Mouse (Mus musculus) hindbrain, embryonic 10.5 days (tissue): ENCODE measurements around the gene Tbcb. TPM values are rescaled to one million over a fixed set of nuclear protein-coding genes. Genes with fewer than 3 reads are reported as not detected.
"Not testable (repeated sequence)": the region's sequence is repeated elsewhere in the genome, so short reads cannot be mapped to it uniquely, and the experiment has no call there.

Experiments
- DNase-seq: peaks from one replicate; pipeline ENCODE4 v3.0.0-alpha.2; 2017; ENCODE audit warnings: low spot score
- H3K27ac ChIP-seq: fragments of 300-500 bp; sonication (generic); 2 replicates; pipeline ENCODE4 v1.5.1; 2016; ENCODE audit warnings: mild to moderate bottlenecking, moderate library complexity
- H3K27me3 ChIP-seq: fragments of 300-500 bp; sonication (generic); 2 replicates; pipeline ENCODE4 v1.6.1; 2016; ENCODE audit warnings: mild to moderate bottlenecking; ENCODE audit not compliant: poor library complexity, insufficient read depth, severe bottlenecking
- H3K36me3 ChIP-seq: fragments of 300-500 bp; sonication (generic); 2 replicates; pipeline ENCODE4 v1.6.1; 2016; ENCODE audit warnings: mild to moderate bottlenecking, moderate library complexity
- H3K4me1 ChIP-seq: fragments of 300-500 bp; sonication (generic); replicated peaks from 2 replicates; pipeline ENCODE4 v1.6.1; 2016; ENCODE audit warnings: mild to moderate bottlenecking
- H3K4me3 ChIP-seq: fragments of 300-500 bp; sonication (generic); 2 replicates; pipeline ENCODE4 v1.5.1; 2016; ENCODE audit warnings: mild to moderate bottlenecking, moderate library complexity
- H3K9me3 ChIP-seq: fragments of 300-500 bp; sonication (generic); 2 replicates; pipeline ENCODE4 v1.6.1; 2016; ENCODE audit warnings: mild to moderate bottlenecking, moderate library complexity
- WGBS: fragments of 180-500 bp; shearing (Covaris S2); methylation state at CpG from one replicate; pipeline ENCODE4 v1.1.7; 2016; 5-methylcytosine and 5-hydroxymethylcytosine counted together
- polyA plus RNA-seq: library from polyadenylated mRNA; unstranded; fragments of >200 nt; fragmentation: Nextera tagmentation; extraction: Ambion mirVana; gene quantifications from 2 replicates; pipeline ENCODE4 v1.2.1, GENCODE M21; 2016

Gene Tbcb
- polyA plus RNA-seq, 1 experiment from 2014 or later = 312 TPM

GRCm38 (mm10) chr7:30251956-30252954 is 20.2 kb upstream of the Tbcb start:
- Histone ChIP-seq H3K27ac (no peak overlapping the region), H3K4me3 (no peak overlapping the region), H3K27me3 (no peaks in the 10 kb centered on the region), H3K36me3 (peaks cover 88% of the 10 kb centered on the region), H3K9me3 (no peaks in the 10 kb centered on the region), H3K4me1 (no peaks in the 10 kb centered on the region)
- WGBS = 89% methylated on average over 12 of the region's 12 CpGs
- no peak for DNase-seq

GRCm38 (mm10) chr7:30237374-30237773 is 5.3 kb upstream of the Tbcb start:
- peaks cover 59% of the 10 kb centered on the region for H3K36me3 ChIP-seq
- H3K27me3 ChIP-seq, H3K4me3 ChIP-seq, DNase-seq, H3K27ac ChIP-seq, H3K9me3 ChIP-seq: not testable (repeated sequence)
- H3K4me1 ChIP-seq = peaks cover 15% of the 10 kb centered on the region
- WGBS = 89% methylated on average over 3 of the region's 3 CpGs

DNA sequence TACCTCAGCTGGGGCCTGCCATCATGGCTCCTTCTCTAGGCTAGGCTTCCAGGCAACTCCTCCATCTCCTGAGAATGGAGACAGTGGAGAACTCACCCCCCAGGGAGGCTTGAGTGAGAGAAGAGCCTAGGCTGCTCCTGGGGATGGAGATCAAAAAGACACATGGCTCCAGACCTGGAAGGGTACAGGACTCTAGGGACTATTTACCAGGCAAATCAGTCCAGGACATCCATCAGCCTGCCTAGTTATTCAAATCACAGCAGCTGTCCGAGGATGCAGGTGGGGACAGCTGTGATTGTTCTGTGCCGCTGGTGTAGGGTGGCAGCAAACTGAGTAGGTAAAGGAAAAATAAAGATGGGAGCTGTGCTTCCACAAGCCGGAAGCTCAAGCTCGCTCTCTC is 3.6 kb upstream of the Tbcb start, which contains the start of gene Ovol3:
Gene Ovol3 (minus strand): TSS at position 101 of the 400 bp plus-strand sequence.
- Histone ChIP-seq H3K4me3 (no peak within 1 kb of the TSS), H3K27me3 (no peaks in the 10 kb centered on the region), H3K27ac (no peak within 1 kb of the TSS), H3K9me3 (no peaks in the 10 kb centered on the region), H3K36me3 (peaks cover 42% of the 10 kb centered on the region), H3K4me1 (peaks cover 22% of the 10 kb centered on the region)
- 85% methylated on average over 4 of the region's 4 CpGs for WGBS
- no peak for DNase-seq

- Histone ChIP-seq H3K4me3 (no peak overlapping the region), H3K9me3 (no peaks in the 10 kb centered on the region), H3K4me1 (peaks cover 25% of the 10 kb centered on the region), H3K27ac (no peak overlapping the region), H3K27me3 (no peaks in the 10 kb centered on the region), H3K36me3 (peaks cover 37% of the 10 kb centered on the region)
- DNase-seq = no peak
- 93% methylated on average over 8 of the region's 8 CpGs for WGBS
Observed at GRCm38 (mm10) chr7:30235091-30235490, 3.0 kb upstream of the Tbcb start.

- no peak overlapping the region for H3K27ac ChIP-seq
- 94% methylated on average over 15 of the region's 15 CpGs for WGBS
- no peaks in the 10 kb centered on the region for H3K9me3 ChIP-seq
- peaks cover 36% of the 10 kb centered on the region for H3K36me3 ChIP-seq
- H3K27me3 ChIP-seq = no peaks in the 10 kb centered on the region
- DNase-seq = no peak
- no peak overlapping the region for H3K4me3 ChIP-seq
- peaks cover 25% of the 10 kb centered on the region for H3K4me1 ChIP-seq
Observed at GRCm38 (mm10) chr7:30234276-30234858, 2.3 kb upstream of the Tbcb start.

- 90% methylated on average over 20 of the region's 20 CpGs for WGBS
- no peaks in the 10 kb centered on the region for H3K27me3 ChIP-seq
- DNase-seq = no peak
- peak overlapping the region; percentile 79 for H3K4me3 ChIP-seq
- no peak overlapping the region for H3K27ac ChIP-seq
- peaks cover 25% of the 10 kb centered on the region for H3K4me1 ChIP-seq
- H3K9me3 ChIP-seq = no peaks in the 10 kb centered on the region
- H3K36me3 ChIP-seq = peaks cover 40% of the 10 kb centered on the region
Observed at GRCm38 (mm10) chr7:30233387-30233786, 1.3 kb upstream of the Tbcb start.

GRCm38 (mm10) chr7:30232631-30233148 is 618 bp upstream of the Tbcb start:
- H3K9me3 ChIP-seq = no peaks in the 10 kb centered on the region
- WGBS = 5% methylated on average over 24 of the region's 24 CpGs
- DNase-seq = peak; percentile 67
- peaks cover 25% of the 10 kb centered on the region for H3K4me1 ChIP-seq
- H3K4me3 ChIP-seq = peak overlapping the region; percentile 79
- H3K36me3 ChIP-seq = peaks cover 47% of the 10 kb centered on the region
- H3K27ac ChIP-seq = peak overlapping the region; percentile 95
- H3K27me3 ChIP-seq = no peaks in the 10 kb centered on the region

- peak overlapping the region; percentile 79 for H3K4me3 ChIP-seq
- DNase-seq = no peak
- peak overlapping the region; percentile 95 for H3K27ac ChIP-seq
- under 1% methylated on average over 16 of the region's 16 CpGs for WGBS
- H3K9me3 ChIP-seq = no peaks in the 10 kb centered on the region
- H3K4me1 ChIP-seq = peaks cover 25% of the 10 kb centered on the region
- peaks cover 61% of the 10 kb centered on the region for H3K36me3 ChIP-seq
- H3K27me3 ChIP-seq = no peaks in the 10 kb centered on the region
Observed at GRCm38 (mm10) chr7:30231328-30231668, 774 bp downstream of the Tbcb start.

DNA sequence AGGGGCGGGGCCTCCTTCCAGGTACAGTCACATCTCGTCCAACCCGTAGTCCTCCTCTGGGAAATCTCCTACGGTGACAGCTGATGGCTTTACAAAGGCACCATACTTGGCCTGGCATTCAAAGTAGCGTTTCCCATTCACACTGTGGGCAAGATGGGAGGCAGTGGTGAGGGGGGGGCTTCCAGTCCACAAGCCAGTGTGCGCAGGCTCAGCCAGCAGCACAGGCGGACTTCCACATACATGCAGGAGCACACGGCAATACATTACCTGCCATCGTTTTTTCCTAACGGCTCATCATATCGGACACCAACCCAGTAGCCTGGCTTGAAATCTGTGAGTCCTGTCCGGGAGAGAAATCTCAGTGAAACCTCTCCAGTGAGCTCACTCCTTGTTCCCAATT is 7.9 kb downstream of the Tbcb start:
- Histone ChIP-seq H3K4me1 (peaks cover 9% of the 10 kb centered on the region), H3K27ac (no peak overlapping the region), H3K9me3 (no peaks in the 10 kb centered on the region), H3K4me3 (no peak overlapping the region), H3K36me3 (peaks cover 70% of the 10 kb centered on the region), H3K27me3 (no peaks in the 10 kb centered on the region)
- WGBS = 90% methylated on average over 12 of the region's 12 CpGs
- no peak for DNase-seq

- H3K27me3 ChIP-seq = no peaks in the 10 kb centered on the region
Observed at GRCm38 (mm10) chr7:30222205-30222604, 9.9 kb downstream of the Tbcb start.

GRCm38 (mm10) chr7:30221433-30221832 is 10.6 kb downstream of the Tbcb start:
- no peaks in the 10 kb centered on the region for H3K27me3 ChIP-seq
- DNase-seq = no peak
- H3K4me1 ChIP-seq = peaks cover 13% of the 10 kb centered on the region
- H3K9me3 ChIP-seq = no peaks in the 10 kb centered on the region
- peaks cover 45% of the 10 kb centered on the region for H3K36me3 ChIP-seq
- WGBS = 91% methylated on average over 3 of the region's 3 CpGs
- no peak overlapping the region for H3K4me3 ChIP-seq
- H3K27ac ChIP-seq = no peak overlapping the region

More at GRCm38 (mm10) chr7:30222205-30222604, 9.9 kb downstream of the Tbcb start:
- Histone ChIP-seq H3K27ac (no peak overlapping the region), H3K4me1 (peaks cover 13% of the 10 kb centered on the region), H3K9me3 (no peaks in the 10 kb centered on the region), H3K4me3 (no peak overlapping the region), H3K36me3 (peaks cover 53% of the 10 kb centered on the region)
- no peak for DNase-seq
- 93% methylated on average over 5 of the region's 5 CpGs for WGBS

GRCm38 (mm10) chr7:30220008-30220356 is 12.1 kb downstream of the Tbcb start:
- Histone ChIP-seq H3K9me3 (no peaks in the 10 kb centered on the region), H3K27me3 (no peaks in the 10 kb centered on the region), H3K36me3 (peaks cover 31% of the 10 kb centered on the region), H3K27ac (peak overlapping the region; percentile 83), H3K4me3 (peak overlapping the region; percentile 58), H3K4me1 (peaks cover 13% of the 10 kb centered on the region)
- 27% methylated on average over 11 of the region's 11 CpGs for WGBS
- no peak for DNase-seq
